Mouse (Mus musculus) thymus, postnatal 0 days (tissue): ENCODE results near the gene Cap2. TPM values are rescaled to one million over a fixed set of nuclear protein-coding genes. Genes with fewer than 3 reads are reported as not detected.

Experiments used
- DNase-seq: peaks from one replicate; pipeline ENCODE4 v3.0.0-alpha.2; 2015; ENCODE audit warnings: low spot score
- polyA plus RNA-seq: library from polyadenylated mRNA; unstranded; fragments of >200 nt; fragmentation: Nextera tagmentation; extraction: Ambion mirVana; gene quantifications from 2 replicates; pipeline ENCODE4 v1.2.1, GENCODE M21; 2015

Gene Cap2
- polyA plus RNA-seq, 1 experiment from 2014 or later, result 2.5 TPM

- DNase-seq, result no peak
Observed at GRCm38 (mm10) chr13:46565913-46566312, 64.3 kb downstream of the Cap2 start.

GRCm38 (mm10) chr13:46569469-46569868, 67.8 kb downstream of the Cap2 start:
- DNase-seq, result no peak

GRCm38 (mm10) chr13:46571141-46571592, 69.5 kb downstream of the Cap2 start:
- peak; percentile 7 for DNase-seq

- no peak for DNase-seq
Observed at GRCm38 (mm10) chr13:46571961-46572647, 70.5 kb downstream of the Cap2 start.

- no peak for DNase-seq
Observed at GRCm38 (mm10) chr13:46572648-46573163, 71.1 kb downstream of the Cap2 start.

GRCm38 (mm10) chr13:46574201-46574600, 72.6 kb downstream of the Cap2 start:
- no peak for DNase-seq

GRCm38 (mm10) chr13:46574707-46575106, 73.1 kb downstream of the Cap2 start:
- DNase-seq, result no peak

GRCm38 (mm10) chr13:46584860-46585259, 83.2 kb downstream of the Cap2 start:
- no peak for DNase-seq

- DNase-seq, result no peak
Observed at GRCm38 (mm10) chr13:46587717-46588289, 86.2 kb downstream of the Cap2 start.

GRCm38 (mm10) chr13:46588606-46589005, 87.0 kb downstream of the Cap2 start:
- no peak for DNase-seq

- no peak for DNase-seq
Observed at GRCm38 (mm10) chr13:46590885-46591284, 89.2 kb downstream of the Cap2 start.

- no peak for DNase-seq
Observed at GRCm38 (mm10) chr13:46600694-46601093, 99.0 kb downstream of the Cap2 start.

GRCm38 (mm10) chr13:46601386-46601785, 99.7 kb downstream of the Cap2 start:
- no peak for DNase-seq

- DNase-seq, result no peak
Observed at GRCm38 (mm10) chr13:46602674-46603073, 101.0 kb downstream of the Cap2 start.

- no peak for DNase-seq
Observed at GRCm38 (mm10) chr13:46611033-46611432, 109.4 kb downstream of the Cap2 start.

- no peak for DNase-seq
Observed at GRCm38 (mm10) chr13:46613694-46614272, 112.1 kb downstream of the Cap2 start.

GRCm38 (mm10) chr13:46616673-46617362, 115.2 kb downstream of the Cap2 start:
- DNase-seq, result peak; percentile 95

- DNase-seq, result peak; percentile 90
Observed at GRCm38 (mm10) chr13:46619633-46620032, 118.0 kb downstream of the Cap2 start.

GRCm38 (mm10) chr13:46620964-46621757, 119.5 kb downstream of the Cap2 start:
- no peak for DNase-seq

- no peak for DNase-seq
Observed at GRCm38 (mm10) chr13:46626608-46627007, 125.0 kb downstream of the Cap2 start.

- DNase-seq, result no peak
Observed at GRCm38 (mm10) chr13:46627841-46628240, 126.2 kb downstream of the Cap2 start.
